Mouse (Mus musculus) C2C12 (cell line): ENCODE measurements around the gene Eefsec. TPM values are rescaled to one million over a fixed set of nuclear protein-coding genes. Genes with fewer than 3 reads are reported as not detected.

Experiments
- H3K27me3 ChIP-seq: one replicate; pipeline ENCODE4 v1.6.1; 2011; ENCODE audit not compliant: control insufficient read depth, insufficient read depth, insufficient read length
- H3K36me3 ChIP-seq: one replicate; pipeline ENCODE4 v1.6.1; 2011; ENCODE audit not compliant: control insufficient read depth, insufficient read depth
- H3K4me3 ChIP-seq: one replicate; pipeline ENCODE4 v1.5.1; 2011; ENCODE audit warnings: mild to moderate bottlenecking, control low read depth; ENCODE audit not compliant: poor library complexity, insufficient read depth, severe bottlenecking
- H3K79me2 ChIP-seq: one replicate; pipeline ENCODE4 v1.6.1; 2011; ENCODE audit not compliant: control insufficient read depth, insufficient read depth
- H3K79me3 ChIP-seq: one replicate; pipeline ENCODE4 v1.6.1; 2011; ENCODE audit warnings: low read depth, control low read depth
- H3ac ChIP-seq: one replicate; pipeline ENCODE3; 2011; ENCODE audit warnings: low read depth; ENCODE audit not compliant: control insufficient read depth, insufficient read length
- CEBPB ChIP-seq: IDR thresholded peaks from one replicate; pipeline ENCODE4 v1.6.1; 2011; ENCODE audit warnings: low read depth, mild to moderate bottlenecking, control low read depth, moderate library complexity
- CTCF ChIP-seq: IDR thresholded peaks from one replicate; pipeline ENCODE4 v1.5.1; 2011; ENCODE audit not compliant: control insufficient read depth, insufficient read depth, insufficient read length
- FOSL1 ChIP-seq: IDR thresholded peaks from one replicate; pipeline ENCODE4 v1.8.0; 2011; ENCODE audit warnings: mild to moderate bottlenecking, low read length; ENCODE audit not compliant: poor library complexity, insufficient read depth, severe bottlenecking
- MAX ChIP-seq: IDR thresholded peaks from one replicate; pipeline ENCODE4 v1.6.1; 2011; ENCODE audit warnings: mild to moderate bottlenecking, control low read depth
- MYOD1 ChIP-seq: IDR thresholded peaks from one replicate; pipeline ENCODE4 v1.6.1; 2011; ENCODE audit warnings: low read depth; ENCODE audit not compliant: control insufficient read depth, insufficient read length
- MYOG ChIP-seq: IDR thresholded peaks from one replicate; pipeline ENCODE4 v1.6.1; 2011; ENCODE audit not compliant: control insufficient read depth, insufficient read length; ENCODE audit errors: extremely low read depth
- USF1 ChIP-seq: IDR thresholded peaks from one replicate; pipeline ENCODE4 v1.6.1; 2011; ENCODE audit warnings: low read depth, mild to moderate bottlenecking, control low read depth, moderate library complexity
- polyA plus RNA-seq: library from polyadenylated mRNA; unstranded; fragments of >200 nt; fragmentation: generic; extraction: Trizol; gene quantifications from one replicate; pipeline ENCODE4 v1.2.1, GENCODE M21; 2012; ENCODE audit warnings: missing spikeins

The Eefsec gene
- polyA plus RNA-seq, 1 experiment: 19.5 TPM

GRCm38 (mm10) chr6:88249231-88249630 lies 197.1 kb downstream of the Eefsec start:
- Histone ChIP-seq H3K36me3 (no peaks in the 10 kb centered on the region), H3K27me3 (peaks cover 5% of the 10 kb centered on the region), H3K79me2 (no peaks in the 10 kb centered on the region), H3ac (no peak overlapping the region), H3K4me3 (no peak overlapping the region), H3K79me3 (no peaks in the 10 kb centered on the region)
- no peak for TF ChIP-seq USF1
- no peak for TF ChIP-seq MAX
- TF ChIP-seq MYOG: no peak
- TF ChIP-seq MYOD1: no peak
- no peak for TF ChIP-seq CEBPB
- TF ChIP-seq FOSL1: no peak
- TF ChIP-seq CTCF: no peak

- no peaks in the 10 kb centered on the region for H3K79me2 ChIP-seq
- TF ChIP-seq CEBPB (no peak), CTCF (peak; percentile 97)
- no peaks in the 10 kb centered on the region for H3K36me3 ChIP-seq
- H3K4me3 ChIP-seq: no peak overlapping the region
- no peaks in the 10 kb centered on the region for H3K79me3 ChIP-seq
- peaks cover 5% of the 10 kb centered on the region for H3K27me3 ChIP-seq
- no peak overlapping the region for H3ac ChIP-seq
Measured at GRCm38 (mm10) chr6:88242604-88243003, 203.7 kb downstream of the Eefsec start.

GRCm38 (mm10) chr6:88236513-88236912 lies 209.8 kb downstream of the Eefsec start:
- peaks cover 48% of the 10 kb centered on the region for H3K27me3 ChIP-seq
- TF ChIP-seq MYOD1 (no peak), CEBPB (no peak), USF1 (no peak), CTCF (no peak), MAX (no peak), MYOG (no peak), FOSL1 (no peak)
- no peak overlapping the region for H3K4me3 ChIP-seq

GRCm38 (mm10) chr6:88235983-88236382 lies 210.4 kb downstream of the Eefsec start:
- Histone ChIP-seq H3K79me2 (no peaks in the 10 kb centered on the region), H3K36me3 (no peaks in the 10 kb centered on the region), H3K79me3 (no peaks in the 10 kb centered on the region), H3ac (no peak overlapping the region), H3K27me3 (peaks cover 49% of the 10 kb centered on the region), H3K4me3 (no peak overlapping the region)
- TF ChIP-seq USF1 (no peak), MYOD1 (no peak), MYOG (no peak), MAX (no peak), CEBPB (no peak), FOSL1 (no peak), CTCF (no peak)

More at GRCm38 (mm10) chr6:88236513-88236912, 209.8 kb downstream of the Eefsec start:
- Histone ChIP-seq H3K79me2 (no peaks in the 10 kb centered on the region), H3K79me3 (no peaks in the 10 kb centered on the region), H3K36me3 (no peaks in the 10 kb centered on the region), H3ac (no peak overlapping the region)

DNA sequence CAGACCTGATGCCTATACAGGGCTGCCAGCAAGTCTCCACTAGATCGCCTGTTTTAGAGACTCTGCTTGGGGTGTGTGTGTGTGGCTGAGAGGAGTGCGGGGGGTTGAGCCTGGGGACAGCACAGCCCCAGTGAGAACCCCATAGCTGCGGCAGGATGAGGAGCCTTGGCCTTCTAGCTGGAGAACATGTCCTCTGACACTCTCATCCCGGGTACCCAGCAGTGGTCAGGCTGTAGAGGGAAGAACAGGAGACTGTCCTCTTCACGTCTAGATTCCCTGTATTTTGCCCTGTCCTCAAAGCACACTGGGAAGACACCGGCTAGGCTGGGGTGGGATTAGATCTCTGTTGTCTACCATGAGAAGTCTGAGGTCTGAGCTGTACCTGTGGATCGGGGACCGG lies 210.9 kb downstream of the Eefsec start:
- H3K4me3 ChIP-seq: no peak overlapping the region
- TF ChIP-seq FOSL1 (no peak), USF1 (no peak), CTCF (no peak), MYOD1 (no peak), CEBPB (no peak)
- H3K27me3 ChIP-seq: peaks cover 49% of the 10 kb centered on the region
- H3ac ChIP-seq: no peak overlapping the region
- no peaks in the 10 kb centered on the region for H3K36me3 ChIP-seq
- H3K79me3 ChIP-seq: no peaks in the 10 kb centered on the region
- H3K79me2 ChIP-seq: no peaks in the 10 kb centered on the region

DNA sequence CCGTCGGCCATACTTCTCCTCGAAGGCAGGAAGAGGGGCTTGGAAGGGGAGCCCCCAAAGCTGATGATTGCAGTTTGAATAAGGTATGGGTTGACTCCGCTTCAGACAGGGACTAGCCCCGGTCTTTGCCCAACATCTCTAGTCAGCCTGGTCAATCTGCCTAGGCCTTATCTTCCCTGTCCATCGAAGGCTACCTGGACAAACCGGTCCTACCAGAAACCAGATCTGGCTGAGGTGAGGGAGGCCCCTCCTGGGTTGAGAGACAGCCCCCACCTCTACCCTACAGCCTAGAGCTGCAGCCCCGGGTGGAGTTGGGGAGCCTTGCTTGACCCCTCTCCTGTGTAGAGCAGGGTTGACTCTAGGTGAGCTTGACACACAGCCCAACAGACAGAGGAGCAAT lies 212.3 kb downstream of the Eefsec start:
- TF ChIP-seq USF1: no peak
- TF ChIP-seq MYOD1: no peak
- no peak for TF ChIP-seq MAX
- TF ChIP-seq CTCF: no peak
- no peak for TF ChIP-seq CEBPB
- TF ChIP-seq MYOG: no peak
- TF ChIP-seq FOSL1: no peak
- H3K27me3 ChIP-seq: peaks cover 54% of the 10 kb centered on the region
- H3ac ChIP-seq: no peak overlapping the region
- H3K4me3 ChIP-seq: no peak overlapping the region
- H3K79me3 ChIP-seq: no peaks in the 10 kb centered on the region
- no peaks in the 10 kb centered on the region for H3K36me3 ChIP-seq
- H3K79me2 ChIP-seq: no peaks in the 10 kb centered on the region
